Mouse (Mus musculus) C2C12 (cell line): ENCODE data around the gene Sparc. TPM values are rescaled to one million over a fixed set of nuclear protein-coding genes. Genes with fewer than 3 reads are reported as not detected.

Source experiments
- H3K27me3 ChIP-seq: one replicate; pipeline ENCODE4 v1.6.1; 2011; ENCODE audit not compliant: control insufficient read depth, insufficient read depth, insufficient read length
- H3K36me3 ChIP-seq: one replicate; pipeline ENCODE4 v1.6.1; 2011; ENCODE audit not compliant: control insufficient read depth, insufficient read depth
- H3K4me3 ChIP-seq: one replicate; pipeline ENCODE4 v1.5.1; 2011; ENCODE audit warnings: mild to moderate bottlenecking, control low read depth; ENCODE audit not compliant: poor library complexity, insufficient read depth, severe bottlenecking
- H3K79me2 ChIP-seq: one replicate; pipeline ENCODE4 v1.6.1; 2011; ENCODE audit not compliant: control insufficient read depth, insufficient read depth
- H3K79me3 ChIP-seq: one replicate; pipeline ENCODE4 v1.6.1; 2011; ENCODE audit warnings: low read depth, control low read depth
- H3ac ChIP-seq: one replicate; pipeline ENCODE3; 2011; ENCODE audit warnings: low read depth; ENCODE audit not compliant: control insufficient read depth, insufficient read length
- CEBPB ChIP-seq: IDR thresholded peaks from one replicate; pipeline ENCODE4 v1.6.1; 2011; ENCODE audit warnings: low read depth, mild to moderate bottlenecking, control low read depth, moderate library complexity
- CTCF ChIP-seq: IDR thresholded peaks from one replicate; pipeline ENCODE4 v1.5.1; 2011; ENCODE audit not compliant: control insufficient read depth, insufficient read depth, insufficient read length
- FOSL1 ChIP-seq: IDR thresholded peaks from one replicate; pipeline ENCODE4 v1.8.0; 2011; ENCODE audit warnings: mild to moderate bottlenecking, low read length; ENCODE audit not compliant: poor library complexity, insufficient read depth, severe bottlenecking
- MAX ChIP-seq: IDR thresholded peaks from one replicate; pipeline ENCODE4 v1.6.1; 2011; ENCODE audit warnings: mild to moderate bottlenecking, control low read depth
- MYOD1 ChIP-seq: IDR thresholded peaks from one replicate; pipeline ENCODE4 v1.6.1; 2011; ENCODE audit warnings: low read depth; ENCODE audit not compliant: control insufficient read depth, insufficient read length
- MYOG ChIP-seq: IDR thresholded peaks from one replicate; pipeline ENCODE4 v1.6.1; 2011; ENCODE audit not compliant: control insufficient read depth, insufficient read length; ENCODE audit errors: extremely low read depth
- USF1 ChIP-seq: IDR thresholded peaks from one replicate; pipeline ENCODE4 v1.6.1; 2011; ENCODE audit warnings: low read depth, mild to moderate bottlenecking, control low read depth, moderate library complexity
- polyA plus RNA-seq: library from polyadenylated mRNA; unstranded; fragments of >200 nt; fragmentation: generic; extraction: Trizol; gene quantifications from one replicate; pipeline ENCODE4 v1.2.1, GENCODE M21; 2012; ENCODE audit warnings: missing spikeins

Sparc gene
- polyA plus RNA-seq, 1 experiment, result 632 TPM

GRCm38 (mm10) chr11:55400863-55401262, 22.1 kb downstream of the Sparc start:
- no peak for TF ChIP-seq FOSL1
- no peaks in the 10 kb centered on the region for H3K27me3 ChIP-seq
- H3K4me3 ChIP-seq, result no peak overlapping the region
- peaks cover 88% of the 10 kb centered on the region for H3K36me3 ChIP-seq
- peaks cover 10% of the 10 kb centered on the region for H3K79me2 ChIP-seq
- no peak overlapping the region for H3ac ChIP-seq
- H3K79me3 ChIP-seq, result peaks cover 4% of the 10 kb centered on the region

- Histone ChIP-seq H3K27me3 (no peaks in the 10 kb centered on the region), H3ac (no peak overlapping the region), H3K79me2 (peaks cover 10% of the 10 kb centered on the region), H3K79me3 (peaks cover 4% of the 10 kb centered on the region), H3K4me3 (no peak overlapping the region), H3K36me3 (peaks cover 86% of the 10 kb centered on the region)
- TF ChIP-seq FOSL1 (no peak), MAX (no peak), USF1 (no peak), MYOD1 (no peak), CTCF (no peak), MYOG (no peak), CEBPB (no peak)
Measured at GRCm38 (mm10) chr11:55398371-55398770, 24.6 kb downstream of the Sparc start.

- Histone ChIP-seq H3K79me3 (no peaks in the 10 kb centered on the region), H3K79me2 (peaks cover 10% of the 10 kb centered on the region), H3K36me3 (peaks cover 78% of the 10 kb centered on the region), H3ac (no peak overlapping the region), H3K4me3 (no peak overlapping the region), H3K27me3 (no peaks in the 10 kb centered on the region)
- TF ChIP-seq MYOG (no peak), USF1 (no peak), MYOD1 (no peak), CEBPB (no peak), CTCF (no peak), FOSL1 (no peak), MAX (no peak)
Measured at GRCm38 (mm10) chr11:55397441-55397840, 25.5 kb downstream of the Sparc start.

GRCm38 (mm10) chr11:55397036-55397435, 25.9 kb downstream of the Sparc start:
- Histone ChIP-seq H3K36me3 (peaks cover 76% of the 10 kb centered on the region), H3ac (no peak overlapping the region), H3K27me3 (no peaks in the 10 kb centered on the region), H3K79me2 (peaks cover 6% of the 10 kb centered on the region), H3K79me3 (no peaks in the 10 kb centered on the region), H3K4me3 (no peak overlapping the region)
- TF ChIP-seq MYOG, result no peak
- no peak for TF ChIP-seq CTCF
- no peak for TF ChIP-seq USF1
- TF ChIP-seq CEBPB, result no peak
- no peak for TF ChIP-seq MYOD1
- TF ChIP-seq FOSL1, result no peak
- no peak for TF ChIP-seq MAX

- Histone ChIP-seq H3K79me2 (no peaks in the 10 kb centered on the region), H3K79me3 (no peaks in the 10 kb centered on the region), H3K4me3 (no peak overlapping the region), H3K27me3 (no peaks in the 10 kb centered on the region), H3K36me3 (peaks cover 60% of the 10 kb centered on the region), H3ac (no peak overlapping the region)
- no peak for TF ChIP-seq MYOD1
- no peak for TF ChIP-seq CEBPB
- TF ChIP-seq CTCF, result no peak
- no peak for TF ChIP-seq FOSL1
- TF ChIP-seq MAX, result no peak
- no peak for TF ChIP-seq MYOG
- no peak for TF ChIP-seq USF1
Measured at GRCm38 (mm10) chr11:55395073-55395642, 27.8 kb downstream of the Sparc start.

GRCm38 (mm10) chr11:55394592-55394991, 28.4 kb downstream of the Sparc start:
- no peak for TF ChIP-seq MAX
- TF ChIP-seq FOSL1, result no peak
- no peak for TF ChIP-seq MYOG
- no peak for TF ChIP-seq USF1
- TF ChIP-seq CTCF, result no peak
- TF ChIP-seq MYOD1, result no peak
- TF ChIP-seq CEBPB, result no peak
- Histone ChIP-seq H3K4me3 (no peak overlapping the region), H3K36me3 (peaks cover 54% of the 10 kb centered on the region), H3K79me3 (no peaks in the 10 kb centered on the region), H3K27me3 (no peaks in the 10 kb centered on the region), H3K79me2 (no peaks in the 10 kb centered on the region), H3ac (no peak overlapping the region)
